Mouse (Mus musculus): ENCODE results near the gene Slc22a20.

- TF ChIP-seq CTCF (IDR thresholded peaks at IDR 0.05; ENCODE audit: insufficient read depth, low read depth, low read length) (no peak), POLR2A (IDR thresholded peaks at IDR 0.05; ENCODE audit: insufficient read depth, low read depth, low read length) (no peak)
Observed at GRCm38 (mm10) chr19:5990921-5991320, 5.0 kb upstream of the Slc22a20 start.

All from olfactory bulb, adult 2 months (tissue).